Mouse (Mus musculus) adrenal gland, adult (tissue): ENCODE measurements at regions not wholly inside any gene's neighbourhood (a gene's known extent, or its start where the extent isn't known, plus 50 kb on each side); places are given as distances from the start of the nearest gene placed in this dataset.
A peak's percentile ranks its signal among the peaks of the same experiment; 100 is the strongest.
"Not testable (repeated sequence)": the region's sequence is repeated elsewhere in the genome, so short reads cannot be mapped to it uniquely, and the experiment has no call there.

Source experiments
- DNase-seq, 2 experiments: peaks; one replicate each; pipeline ENCODE4 v3.0.0; 2022 to 2023; ENCODE audit warnings: low spot score in 1 of 2; ENCODE audit not compliant: inconsistent age in 2 of 2

DNA sequence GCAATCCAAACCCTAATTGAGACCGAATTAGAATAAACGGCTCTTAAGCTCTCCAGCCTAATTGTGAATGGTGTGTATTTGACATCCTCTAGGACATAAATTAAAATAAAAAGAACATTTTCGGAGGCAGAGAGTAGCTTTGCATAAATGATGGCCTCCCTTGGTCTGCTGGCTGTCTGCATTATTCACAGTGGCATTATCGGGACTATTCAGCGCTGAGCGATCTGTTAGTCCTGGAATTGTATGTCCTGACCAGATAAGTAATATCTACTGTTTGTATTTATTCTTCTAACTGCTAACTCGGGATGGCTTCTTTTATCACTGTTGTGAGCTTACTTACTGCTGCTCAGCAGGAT lies 299.6 kb downstream of the Chl1 start:
- DNase-seq = no peak

- DNase-seq = no peak
Measured at GRCm38 (mm10) chr6:103810342-103811001, 300.1 kb downstream of the Chl1 start.

GRCm38 (mm10) chr6:103816396-103816795 lies 306.0 kb downstream of the Chl1 start:
- DNase-seq = not testable (repeated sequence)

DNA sequence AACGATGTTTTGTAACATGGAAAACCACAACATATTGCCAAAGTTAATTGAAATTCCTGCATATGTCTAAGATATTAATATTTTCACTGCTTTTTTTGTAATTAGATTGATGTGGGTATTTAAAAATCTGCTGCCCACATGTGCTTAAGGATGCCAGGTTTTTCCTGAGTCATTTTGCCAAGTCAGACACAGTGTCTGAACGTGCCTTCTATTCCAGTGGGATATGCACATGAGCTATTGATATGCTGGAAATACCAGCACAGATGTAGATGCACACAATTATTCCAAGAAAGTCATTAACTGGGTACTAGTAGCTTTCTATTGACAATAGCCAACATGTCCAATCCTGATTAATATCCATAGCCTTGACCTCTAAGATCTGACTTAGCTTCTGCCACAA lies 315.7 kb downstream of the Chl1 start:
- DNase-seq = no peak

GRCm38 (mm10) chr6:103827623-103828022 lies 317.2 kb downstream of the Chl1 start:
- DNase-seq = no peak

DNA sequence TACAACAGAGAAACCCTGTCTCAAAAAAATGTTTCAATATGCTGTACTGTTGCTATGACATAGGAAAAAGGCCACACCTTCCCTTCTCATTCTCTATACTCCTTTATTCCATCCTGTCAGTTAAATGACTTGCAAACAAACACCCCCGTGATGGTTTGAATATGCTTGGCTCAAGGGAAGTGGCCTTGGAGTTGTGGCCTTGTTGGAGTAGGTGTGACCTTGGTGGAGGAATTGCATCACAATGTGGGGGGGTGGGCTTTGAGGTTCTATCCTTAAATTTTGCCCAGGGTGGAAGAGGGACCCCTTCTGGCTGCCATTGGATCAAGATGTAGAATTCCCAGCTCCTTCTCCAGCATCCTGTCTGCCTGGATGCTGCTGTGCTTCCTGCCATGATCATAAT lies 318.5 kb downstream of the Chl1 start:
- DNase-seq = no peak

DNA sequence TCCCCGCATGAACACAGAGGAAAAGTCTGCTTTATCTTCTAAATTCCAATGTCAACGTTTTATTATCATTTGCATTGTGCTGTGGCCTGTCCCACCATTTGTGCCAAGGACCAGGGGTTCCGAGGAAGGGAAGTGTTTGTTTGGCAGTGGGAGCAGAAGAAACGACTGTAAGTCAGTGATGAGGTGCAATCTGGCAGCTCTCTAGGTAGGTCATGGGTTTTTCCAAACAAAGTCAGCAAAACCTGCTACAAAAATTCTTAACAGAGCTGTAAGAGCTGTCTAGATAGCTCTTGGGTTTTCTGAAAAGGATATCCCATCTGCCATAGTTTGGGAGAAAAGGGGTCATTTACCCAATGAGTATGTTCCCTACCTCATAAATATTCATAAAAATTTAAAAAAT lies 321.9 kb downstream of the Chl1 start:
- DNase-seq = no peak

DNA sequence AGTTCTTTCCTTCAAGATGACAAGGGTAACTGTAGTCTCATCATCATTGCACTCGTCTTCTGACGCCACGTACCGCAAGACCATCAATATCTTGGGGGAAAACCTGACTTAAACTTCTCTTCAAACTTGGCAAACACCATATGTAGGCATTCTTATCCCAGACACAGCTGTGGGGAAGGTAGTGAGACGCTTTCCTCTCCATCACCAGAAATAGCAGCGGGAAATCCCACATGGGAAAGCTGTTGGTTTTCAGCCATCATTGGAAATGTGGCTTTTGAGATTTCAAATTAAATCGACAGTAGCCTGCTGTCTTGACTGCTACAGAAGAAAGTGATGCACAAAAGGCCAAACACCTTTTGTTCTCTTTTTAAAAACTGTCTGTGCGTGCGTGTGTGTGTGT lies 322.4 kb downstream of the Chl1 start:
- no peak for DNase-seq

DNA sequence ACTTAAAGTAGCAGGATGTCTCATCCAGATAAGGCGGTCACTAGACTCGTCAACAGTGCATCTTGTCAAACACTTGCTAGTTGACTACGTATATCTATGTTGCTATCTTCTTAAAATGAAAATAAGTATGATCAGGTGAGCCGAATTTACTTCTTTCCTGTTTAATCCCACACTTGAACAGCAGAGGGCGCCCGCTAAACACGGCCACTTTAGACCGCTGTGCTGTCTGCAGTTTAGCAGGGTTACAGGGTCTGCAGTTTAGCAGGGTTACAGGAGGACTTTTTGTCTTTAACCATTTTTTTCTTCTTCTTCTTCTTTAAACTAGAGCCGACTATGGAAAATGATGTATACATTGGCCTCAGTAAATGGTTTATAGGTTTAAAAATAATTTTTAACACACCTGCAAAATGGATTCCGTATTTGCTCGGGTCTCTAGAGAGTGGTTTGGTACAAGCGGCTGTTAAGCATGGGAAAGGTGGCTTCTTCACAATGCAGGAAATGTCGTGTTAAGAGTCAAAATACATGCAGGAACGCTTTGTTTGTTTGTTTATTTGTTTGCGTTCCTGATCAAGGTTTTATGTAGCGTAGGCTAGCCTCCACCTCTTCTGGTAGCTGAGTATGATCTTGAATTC lies 323.2 kb downstream of the Chl1 start:
- peak; percentile 30 to 79 for DNase-seq

GRCm38 (mm10) chr6:103834726-103835229 lies 324.4 kb downstream of the Chl1 start:
- no peak for DNase-seq

DNA sequence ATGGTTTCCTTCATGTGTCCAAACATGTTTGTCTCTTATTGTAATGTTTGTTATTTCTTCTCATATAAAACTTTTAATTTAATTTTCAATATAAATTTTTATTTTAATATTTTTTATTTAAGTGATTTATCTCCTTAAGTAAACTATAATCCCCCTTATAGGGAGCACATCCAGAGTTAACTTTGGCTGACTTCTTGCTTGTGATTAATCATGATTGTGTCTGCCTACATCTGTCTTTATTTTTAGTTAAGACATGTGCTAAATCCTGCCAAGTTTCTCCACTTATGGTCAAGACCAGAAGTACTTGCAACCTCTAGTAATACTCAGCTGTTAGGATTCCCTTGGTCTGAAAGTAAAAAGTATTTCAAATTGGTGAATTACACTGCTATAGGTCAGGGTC lies 349.4 kb downstream of the Chl1 start:
- DNase-seq = no peak

GRCm38 (mm10) chr6:103893455-103893854 lies 383.1 kb downstream of the Chl1 start:
- DNase-seq = no peak

GRCm38 (mm10) chr6:103924504-103924903 lies 414.1 kb downstream of the Chl1 start:
- no peak for DNase-seq

- no peak for DNase-seq
Measured at GRCm38 (mm10) chr6:103927094-103927493, 416.7 kb downstream of the Chl1 start.

DNA sequence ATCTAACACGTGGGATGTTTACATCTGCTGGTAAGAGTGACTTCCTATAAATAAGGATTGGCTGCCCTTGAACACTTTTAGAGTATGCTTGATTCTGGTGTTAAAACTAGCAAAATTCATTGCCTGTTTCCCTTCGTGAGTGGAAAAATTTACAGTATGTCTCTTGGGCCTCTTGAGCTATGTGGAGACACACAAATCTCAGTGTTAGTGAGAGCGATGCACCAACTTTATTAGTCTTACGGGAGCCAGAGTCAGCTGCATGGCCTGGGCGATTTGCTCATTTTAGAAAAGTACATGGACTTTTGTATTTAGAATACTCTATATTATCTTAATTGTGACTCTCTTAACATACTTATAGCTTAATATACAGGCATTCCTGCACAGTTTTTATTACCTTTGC lies 430.0 kb downstream of the Chl1 start:
- no peak for DNase-seq

DNA sequence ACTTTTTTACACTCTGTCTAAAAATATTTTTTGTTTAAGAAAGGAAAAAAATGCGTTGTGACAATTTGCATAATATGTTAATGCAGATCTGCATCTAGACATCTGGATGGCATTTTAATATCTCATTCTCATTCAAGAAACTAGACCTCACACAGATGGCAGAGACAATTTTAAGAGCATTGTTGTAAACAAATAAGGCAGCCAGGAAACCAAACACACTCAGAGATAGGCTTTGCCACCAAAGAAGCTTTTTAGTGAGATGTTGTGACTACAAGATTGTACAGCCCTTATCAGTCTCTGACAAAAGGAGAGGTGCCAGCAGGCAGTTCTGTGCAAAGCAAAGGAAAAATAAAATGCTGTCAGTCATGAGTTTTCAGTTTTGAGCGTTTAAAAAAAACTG lies 434.0 kb downstream of the Chl1 start:
- no peak for DNase-seq

DNA sequence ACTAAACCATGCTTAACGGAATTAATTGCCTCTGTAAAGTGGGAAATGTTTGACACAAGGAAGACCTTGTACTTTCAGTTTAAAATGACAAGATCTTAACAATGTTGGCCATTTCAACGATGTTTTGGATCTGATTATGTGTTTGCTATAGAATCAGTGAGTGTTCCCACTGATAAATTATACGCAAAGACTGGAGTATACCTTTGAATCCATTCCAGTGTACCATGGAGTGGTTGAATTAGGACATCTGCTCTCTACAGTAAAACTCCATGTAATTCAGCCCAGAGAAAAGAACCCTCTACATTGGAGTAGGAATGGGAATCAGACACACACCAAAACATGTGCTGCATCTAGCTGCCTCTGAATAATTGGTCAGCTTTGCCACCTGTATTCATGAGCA lies 437.1 kb downstream of the Chl1 start:
- no peak for DNase-seq

GRCm38 (mm10) chr6:103953134-103953771 lies 442.9 kb downstream of the Chl1 start:
- DNase-seq = no peak

DNA sequence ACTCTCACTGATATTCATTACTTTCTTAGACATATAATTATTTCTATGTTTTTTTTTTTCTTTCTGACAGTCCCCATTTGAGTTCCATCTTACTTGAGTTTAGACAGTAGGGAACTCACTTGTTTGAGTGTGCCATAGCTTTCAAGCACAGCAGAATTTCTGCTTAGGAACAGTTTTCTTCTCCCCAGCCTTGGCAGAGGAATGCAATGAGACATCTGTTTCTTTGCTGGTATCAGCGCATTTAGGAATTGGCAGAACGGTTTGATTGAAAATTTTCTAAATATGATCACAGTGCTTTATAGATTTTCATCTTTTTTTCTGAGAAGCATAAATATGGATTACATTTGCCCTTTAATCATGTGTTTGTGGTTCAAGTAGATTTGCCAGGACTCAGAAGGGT lies 448.6 kb downstream of the Chl1 start:
- no peak for DNase-seq

- no peak for DNase-seq
Measured at GRCm38 (mm10) chr6:103967811-103968420, 457.5 kb downstream of the Chl1 start.

GRCm38 (mm10) chr6:103999186-103999585 lies 488.8 kb downstream of the Chl1 start:
- DNase-seq = no peak
